Mouse (Mus musculus): ENCODE data around the gene Cdh4. TPM values are rescaled to one million over a fixed set of nuclear protein-coding genes. Genes with fewer than 3 reads are reported as not detected.
A peak's percentile ranks its signal among the peaks of the same experiment; 100 is the strongest.

Gene Cdh4
- polyA plus RNA-seq, 1 experiment from 2014 or later, result 3.2 TPM

DNA sequence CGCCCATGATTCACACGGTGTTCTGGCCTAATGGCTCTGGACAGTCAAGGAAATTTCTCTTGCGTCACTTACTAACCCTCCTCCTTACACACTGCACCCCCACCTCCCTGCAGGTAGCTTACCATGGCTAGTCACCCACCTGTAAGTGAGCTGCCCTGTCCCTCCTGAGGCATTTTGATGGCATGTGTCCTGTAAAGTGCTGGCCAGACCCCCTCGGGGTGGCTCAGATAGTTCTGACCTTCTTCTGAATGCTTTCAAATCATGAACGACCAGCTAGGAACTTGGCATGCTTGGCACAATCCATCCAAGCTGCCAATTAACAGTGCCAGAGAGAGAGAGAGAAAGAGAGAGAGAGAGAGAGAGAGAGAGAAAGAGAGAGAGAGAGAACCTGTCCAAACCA lies 368.9 kb downstream of the Cdh4 start:
- Histone ChIP-seq H3K9ac (ENCODE audit: low read length) (no peak overlapping the region), H3K9me3 (ENCODE audit: control insufficient read depth, low read length) (no peaks in the 10 kb centered on the region), H3K4me2 (ENCODE audit: low read depth, severe bottlenecking) (no peak overlapping the region), H3K4me1 (ENCODE audit: control insufficient read depth, insufficient read depth, low read length) (no peaks in the 10 kb centered on the region), H3K36me3 (ENCODE audit: control insufficient read depth, insufficient read depth, low read length) (no peaks in the 10 kb centered on the region), H3K4me3 (ENCODE audit: low read depth, low read length) (no peak overlapping the region), H3K27me3 (ENCODE audit: control insufficient read depth, insufficient read depth, low read length) (no peaks in the 10 kb centered on the region), H3K27ac (replicated peaks; ENCODE audit: low read depth, low read length) (no peak overlapping the region)
- DNase-seq (ENCODE audit: low spot score), result no peak
- 85% methylated on average over 5 of the region's 5 CpGs for WGBS
- no peak for ATAC-seq (ENCODE audit: insufficient number of reproducible peaks, low FRiP score, low TSS enrichment, low read depth)

- Histone ChIP-seq H3K36me3 (ENCODE audit: control insufficient read depth, insufficient read depth, low read length) (no peaks in the 10 kb centered on the region), H3K9me3 (ENCODE audit: control insufficient read depth, low read length) (no peaks in the 10 kb centered on the region), H3K4me3 (ENCODE audit: low read depth, low read length) (no peak overlapping the region), H3K27me3 (ENCODE audit: control insufficient read depth, insufficient read depth, low read length) (no peaks in the 10 kb centered on the region), H3K27ac (replicated peaks; ENCODE audit: low read depth, low read length) (no peak overlapping the region), H3K9ac (ENCODE audit: low read length) (no peak overlapping the region), H3K4me1 (ENCODE audit: control insufficient read depth, insufficient read depth, low read length) (no peaks in the 10 kb centered on the region), H3K4me2 (ENCODE audit: low read depth, severe bottlenecking) (no peak overlapping the region)
- ATAC-seq (ENCODE audit: insufficient number of reproducible peaks, low FRiP score, low TSS enrichment, low read depth), result no peak
- WGBS, result 72% methylated on average over 11 of the region's 11 CpGs
- DNase-seq (ENCODE audit: low spot score), result no peak
Observed at GRCm38 (mm10) chr2:179813035-179813827, 371.0 kb downstream of the Cdh4 start.

DNA sequence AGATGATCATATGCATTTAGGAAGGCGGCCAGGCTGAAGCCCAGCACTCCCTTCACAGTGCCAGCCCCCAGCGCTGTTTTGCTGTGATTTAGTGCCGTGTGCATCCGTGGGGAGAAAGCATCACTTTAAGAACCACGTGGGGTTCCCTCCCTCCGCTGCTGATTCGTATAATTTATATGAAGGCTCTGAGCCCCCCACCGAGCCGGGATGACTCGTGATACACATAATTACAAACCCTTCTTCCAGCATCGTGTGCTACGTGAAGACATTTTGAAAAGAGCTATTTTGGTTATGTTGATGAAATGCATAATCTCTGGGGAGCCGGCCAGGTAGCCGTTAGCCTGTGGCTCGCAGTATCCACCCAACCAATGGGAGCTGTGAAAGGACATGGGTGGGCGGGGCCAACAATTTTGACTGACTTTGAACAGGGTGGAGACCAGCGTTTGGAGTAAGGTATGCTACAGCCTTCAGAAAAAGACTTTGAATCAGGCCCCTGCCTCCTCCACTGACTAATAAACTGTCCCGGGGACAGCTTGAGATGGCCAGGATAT lies 382.6 kb downstream of the Cdh4 start:
- WGBS, result 36% methylated on average over 18 of the region's 18 CpGs
- Histone ChIP-seq H3K27ac (replicated peaks; ENCODE audit: low read depth, low read length) (no peak overlapping the region), H3K36me3 (ENCODE audit: control insufficient read depth, insufficient read depth, low read length) (no peaks in the 10 kb centered on the region), H3K4me3 (ENCODE audit: low read depth, low read length) (no peak overlapping the region), H3K4me1 (ENCODE audit: control insufficient read depth, insufficient read depth, low read length) (peaks cover 9% of the 10 kb centered on the region), H3K27me3 (ENCODE audit: control insufficient read depth, insufficient read depth, low read length) (no peaks in the 10 kb centered on the region), H3K4me2 (ENCODE audit: low read depth, severe bottlenecking) (no peak overlapping the region), H3K9me3 (ENCODE audit: control insufficient read depth, low read length) (no peaks in the 10 kb centered on the region), H3K9ac (ENCODE audit: low read length) (no peak overlapping the region)
- ATAC-seq (ENCODE audit: insufficient number of reproducible peaks, low FRiP score, low TSS enrichment, low read depth) (no peak), DNase-seq (ENCODE audit: low spot score) (no peak)

- peaks cover 2% of the 10 kb centered on the region; the same call in 1 of the 2 replicates for H3K4me1 ChIP-seq (ENCODE audit: control insufficient read depth, insufficient read depth, low read length)
- no peak for DNase-seq (ENCODE audit: low spot score)
- no peak overlapping the region for H3K27ac ChIP-seq (replicated peaks; ENCODE audit: low read depth, low read length)
- no peaks in the 10 kb centered on the region for H3K9me3 ChIP-seq (ENCODE audit: control insufficient read depth, low read length)
- no peaks in the 10 kb centered on the region for H3K27me3 ChIP-seq (ENCODE audit: control insufficient read depth, insufficient read depth, low read length)
- H3K4me3 ChIP-seq (ENCODE audit: low read depth, low read length), result no peak overlapping the region
- H3K36me3 ChIP-seq (ENCODE audit: control insufficient read depth, insufficient read depth, low read length), result no peaks in the 10 kb centered on the region
- WGBS, result 86% methylated on average over 6 of the region's 6 CpGs
- no peak overlapping the region for H3K4me2 ChIP-seq (ENCODE audit: low read depth, severe bottlenecking)
- ATAC-seq (ENCODE audit: insufficient number of reproducible peaks, low FRiP score, low TSS enrichment, low read depth), result no peak
- H3K9ac ChIP-seq (ENCODE audit: low read length), result no peak overlapping the region
Observed at GRCm38 (mm10) chr2:179828968-179829367, 386.7 kb downstream of the Cdh4 start.

DNA sequence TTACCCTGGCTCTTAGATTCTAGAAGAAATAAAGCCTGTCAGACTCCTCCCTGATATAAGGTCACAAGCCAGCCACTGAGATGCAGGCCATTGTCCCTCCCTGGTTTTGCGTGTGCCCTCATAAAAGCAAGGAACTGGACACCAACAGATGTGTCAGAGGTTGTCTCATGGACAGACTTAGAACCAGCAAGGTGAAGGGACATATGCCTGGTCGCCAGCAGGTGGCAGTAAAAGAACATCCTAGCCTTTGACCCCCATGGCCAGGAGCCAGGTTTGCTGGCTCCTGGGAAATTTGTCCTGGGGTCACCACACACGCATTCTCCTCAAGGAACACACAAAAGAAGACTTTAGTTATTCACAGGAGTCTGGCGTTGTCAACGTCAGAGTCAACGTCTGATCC lies 387.7 kb downstream of the Cdh4 start:
- WGBS, result 26% methylated on average over 6 of the region's 6 CpGs
- H3K9ac ChIP-seq (ENCODE audit: low read length), result no peak overlapping the region
- H3K27me3 ChIP-seq (ENCODE audit: control insufficient read depth, insufficient read depth, low read length), result no peaks in the 10 kb centered on the region
- H3K4me3 ChIP-seq (ENCODE audit: low read depth, low read length), result no peak overlapping the region
- H3K27ac ChIP-seq (replicated peaks; ENCODE audit: low read depth, low read length), result no peak overlapping the region
- H3K4me1 ChIP-seq (ENCODE audit: control insufficient read depth, insufficient read depth, low read length), result peaks cover 7% of the 10 kb centered on the region
- DNase-seq (ENCODE audit: low spot score), result peak; percentile 77
- H3K9me3 ChIP-seq (ENCODE audit: control insufficient read depth, low read length), result no peaks in the 10 kb centered on the region
- ATAC-seq (ENCODE audit: insufficient number of reproducible peaks, low FRiP score, low TSS enrichment, low read depth), result no peak
- no peak overlapping the region for H3K4me2 ChIP-seq (ENCODE audit: low read depth, severe bottlenecking)
- H3K36me3 ChIP-seq (ENCODE audit: control insufficient read depth, insufficient read depth, low read length), result no peaks in the 10 kb centered on the region

- peak overlapping the region; percentile 52; the same call in 1 of the 2 replicates for H3K27ac ChIP-seq (replicated peaks; ENCODE audit: low read depth, low read length)
- WGBS, result 36% methylated on average over 9 of the region's 9 CpGs
Observed at GRCm38 (mm10) chr2:179834892-179835291, 392.7 kb downstream of the Cdh4 start.

DNA sequence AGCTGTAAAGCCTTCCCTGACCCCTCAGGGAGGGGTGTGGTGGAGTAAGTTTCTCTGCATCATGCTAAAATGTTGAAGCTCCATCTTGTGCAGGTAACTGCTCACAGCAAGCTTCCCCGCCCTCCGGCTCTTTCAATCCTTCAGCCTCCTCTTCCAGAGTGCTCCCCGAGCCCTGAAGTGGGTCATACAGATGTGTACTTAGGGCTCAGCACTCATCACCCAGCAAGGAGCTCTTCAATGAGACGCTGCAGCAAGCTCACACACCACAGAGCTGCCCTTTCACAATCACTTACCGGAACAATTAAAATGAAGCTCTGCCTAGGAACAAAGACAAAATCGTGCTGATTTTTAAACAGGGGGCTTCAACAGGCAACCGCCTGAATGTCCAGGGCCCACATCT lies 393.3 kb downstream of the Cdh4 start:
- H3K27me3 ChIP-seq (ENCODE audit: control insufficient read depth, insufficient read depth, low read length), result no peaks in the 10 kb centered on the region
- whole genome bisulfite sequencing, result 67% methylated on average over 7 of the region's 7 CpGs
- H3K4me2 ChIP-seq (ENCODE audit: low read depth, severe bottlenecking), result no peak overlapping the region
- peaks cover 46% of the 10 kb centered on the region for H3K4me1 ChIP-seq (ENCODE audit: control insufficient read depth, insufficient read depth, low read length)
- H3K36me3 ChIP-seq (ENCODE audit: control insufficient read depth, insufficient read depth, low read length), result no peaks in the 10 kb centered on the region
- ATAC-seq (ENCODE audit: insufficient number of reproducible peaks, low FRiP score, low TSS enrichment, low read depth) (no peak), DNase-seq (ENCODE audit: low spot score) (peak; percentile 33)
- peak overlapping the region; percentile 52; the same call in 1 of the 2 replicates for H3K27ac ChIP-seq (replicated peaks; ENCODE audit: low read depth, low read length)
- H3K4me3 ChIP-seq (ENCODE audit: low read depth, low read length), result no peak overlapping the region
- H3K9ac ChIP-seq (ENCODE audit: low read length), result no peak overlapping the region
- no peaks in the 10 kb centered on the region for H3K9me3 ChIP-seq (ENCODE audit: control insufficient read depth, low read length)

More at GRCm38 (mm10) chr2:179834892-179835291, 392.7 kb downstream of the Cdh4 start:
- H3K4me1 ChIP-seq (ENCODE audit: control insufficient read depth, insufficient read depth, low read length), result peaks cover 46% of the 10 kb centered on the region
- no peaks in the 10 kb centered on the region for H3K36me3 ChIP-seq (ENCODE audit: control insufficient read depth, insufficient read depth, low read length)
- no peak overlapping the region for H3K4me3 ChIP-seq (ENCODE audit: low read depth, low read length)
- H3K4me2 ChIP-seq (ENCODE audit: low read depth, severe bottlenecking), result no peak overlapping the region
- no peaks in the 10 kb centered on the region for H3K27me3 ChIP-seq (ENCODE audit: control insufficient read depth, insufficient read depth, low read length)
- DNase-seq (ENCODE audit: low spot score), result peak; percentile 44
- H3K9ac ChIP-seq (ENCODE audit: low read length), result no peak overlapping the region
- no peaks in the 10 kb centered on the region for H3K9me3 ChIP-seq (ENCODE audit: control insufficient read depth, low read length)
- ATAC-seq (ENCODE audit: insufficient number of reproducible peaks, low FRiP score, low TSS enrichment, low read depth), result 0 out of 2 replicates have a peak, but pooled peaks have one; percentile 19

DNA sequence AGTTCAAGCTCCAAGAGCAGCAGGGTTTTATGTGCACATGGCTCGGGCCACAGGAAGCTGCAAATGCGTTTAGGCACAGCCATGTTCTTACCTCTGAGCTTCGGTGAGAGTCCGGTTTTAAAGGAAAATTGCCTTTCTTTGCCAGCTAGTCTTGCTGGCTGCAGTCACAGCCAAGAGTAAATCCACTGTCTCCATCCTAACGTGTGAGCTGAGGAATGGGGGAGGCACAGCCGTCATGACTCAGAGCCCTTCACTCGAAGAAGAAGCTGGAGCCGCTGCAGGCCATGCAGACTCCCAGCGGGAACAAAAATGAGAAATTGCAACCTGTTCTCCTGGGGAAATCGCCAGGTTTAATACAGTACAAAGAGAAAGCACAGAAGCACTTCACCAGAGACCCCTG lies 395.0 kb downstream of the Cdh4 start:
- 39% methylated on average over 10 of the region's 10 CpGs for WGBS
- peaks cover 46% of the 10 kb centered on the region for H3K4me1 ChIP-seq (ENCODE audit: control insufficient read depth, insufficient read depth, low read length)
- peak overlapping the region; percentile 53 for H3K27ac ChIP-seq (replicated peaks; ENCODE audit: low read depth, low read length)
- H3K36me3 ChIP-seq (ENCODE audit: control insufficient read depth, insufficient read depth, low read length), result no peaks in the 10 kb centered on the region
- no peaks in the 10 kb centered on the region for H3K9me3 ChIP-seq (ENCODE audit: control insufficient read depth, low read length)
- H3K4me3 ChIP-seq (ENCODE audit: low read depth, low read length), result no peak overlapping the region
- no peak overlapping the region for H3K4me2 ChIP-seq (ENCODE audit: low read depth, severe bottlenecking)
- H3K9ac ChIP-seq (ENCODE audit: low read length), result no peak overlapping the region
- peak; percentile 37 for DNase-seq (ENCODE audit: low spot score)
- ATAC-seq (ENCODE audit: insufficient number of reproducible peaks, low FRiP score, low TSS enrichment, low read depth), result no peak
- no peaks in the 10 kb centered on the region for H3K27me3 ChIP-seq (ENCODE audit: control insufficient read depth, insufficient read depth, low read length)

Measured in limb, embryonic 11.5 days (tissue).